Mouse (Mus musculus): ENCODE measurements around the gene Lingo3.

Lingo3 gene

DNA sequence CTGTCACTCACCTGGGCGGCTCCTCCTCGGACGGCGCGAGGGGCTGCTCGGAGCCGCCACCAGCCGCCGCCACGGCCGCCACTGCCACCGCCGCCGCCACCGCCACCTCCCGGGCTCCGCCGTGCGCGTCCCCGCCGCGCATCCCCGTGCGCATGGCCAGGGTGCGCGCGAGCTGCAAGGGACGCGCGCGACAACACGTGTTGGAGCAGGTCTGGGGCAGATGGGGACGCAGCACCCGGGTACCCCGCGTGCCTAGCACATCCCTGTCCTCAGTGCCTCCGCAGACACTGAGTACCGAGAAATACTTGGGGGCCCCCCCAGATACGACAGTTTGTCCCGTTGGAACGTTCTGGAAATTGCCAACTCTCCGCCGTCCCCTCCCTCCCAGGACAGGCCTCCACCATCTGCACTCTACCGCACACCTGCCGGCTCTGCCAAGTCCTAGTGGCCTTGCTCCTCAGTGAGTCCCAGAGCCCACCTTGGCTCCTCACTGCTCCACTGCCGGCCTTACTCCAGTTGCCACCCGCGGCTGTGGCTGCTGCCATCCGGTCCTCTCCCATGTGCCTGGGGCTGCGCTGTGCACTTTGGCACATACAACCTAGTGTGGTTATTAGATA lies at the start of gene Lingo3:
Lingo3 (minus strand) TSS at position 109 of the 617 bp plus-strand sequence.
- DNase-seq: peak; percentile 76

DNA sequence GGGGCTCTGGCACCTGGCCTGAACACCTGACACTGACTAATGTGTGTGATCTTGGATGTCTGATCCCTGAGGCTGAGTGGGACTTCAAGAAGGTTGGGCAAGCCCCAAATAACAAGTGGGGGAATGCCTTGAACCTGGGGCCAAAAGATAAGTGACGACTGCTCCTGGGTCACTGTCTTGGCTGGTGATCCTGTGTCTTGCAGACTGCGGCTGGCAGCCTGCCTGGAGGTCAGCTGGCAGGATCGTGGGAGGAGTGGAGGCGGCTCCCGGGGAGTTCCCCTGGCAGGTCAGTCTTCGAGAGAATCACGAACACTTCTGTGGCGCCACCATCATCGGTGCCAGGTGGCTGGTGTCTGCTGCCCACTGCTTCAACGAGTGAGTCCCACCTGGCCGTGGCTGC lies 43.3 kb upstream of the Lingo3 start:
- peak; percentile 73 for DNase-seq

DNA sequence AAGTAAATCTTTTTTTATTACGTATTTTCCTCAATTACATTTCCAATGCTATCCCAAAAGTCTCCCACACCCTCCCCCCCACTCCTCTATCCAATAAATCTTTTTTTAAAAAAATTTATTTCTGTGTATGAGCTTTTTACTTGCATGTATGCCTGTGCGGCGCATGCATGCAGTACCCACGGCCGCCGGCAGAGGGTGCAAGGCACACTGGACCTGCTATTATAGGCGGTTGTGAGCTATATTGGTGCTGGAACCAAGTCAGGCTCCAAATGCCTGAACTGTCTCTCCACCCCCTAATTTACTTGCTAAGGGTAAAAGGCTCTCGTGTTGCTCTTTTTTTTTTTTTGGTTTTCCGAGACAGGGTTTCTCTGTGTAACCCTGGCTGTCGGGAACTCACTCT lies 37.5 kb upstream of the Lingo3 start:
- no peak for DNase-seq

DNA sequence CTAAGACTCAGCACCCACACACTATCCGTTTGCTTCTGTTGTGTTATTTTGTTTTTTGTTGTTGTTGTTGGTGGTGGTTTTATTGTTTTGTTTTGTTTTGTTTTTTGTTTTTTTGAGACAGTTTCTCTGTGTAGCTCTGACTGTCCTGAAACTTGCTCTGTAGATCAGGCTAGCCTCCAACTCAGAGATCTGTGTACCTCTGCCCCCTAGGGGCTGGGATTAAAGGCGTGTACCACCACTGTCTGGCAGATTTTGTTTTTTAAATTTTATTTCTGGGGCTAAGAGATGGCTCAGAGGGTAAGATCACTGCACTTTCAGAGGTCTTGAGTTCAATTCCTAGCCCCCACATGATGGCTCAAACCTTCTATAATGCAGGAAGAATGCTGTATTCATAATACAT lies 37.1 kb upstream of the Lingo3 start:
- no peak for DNase-seq

DNA sequence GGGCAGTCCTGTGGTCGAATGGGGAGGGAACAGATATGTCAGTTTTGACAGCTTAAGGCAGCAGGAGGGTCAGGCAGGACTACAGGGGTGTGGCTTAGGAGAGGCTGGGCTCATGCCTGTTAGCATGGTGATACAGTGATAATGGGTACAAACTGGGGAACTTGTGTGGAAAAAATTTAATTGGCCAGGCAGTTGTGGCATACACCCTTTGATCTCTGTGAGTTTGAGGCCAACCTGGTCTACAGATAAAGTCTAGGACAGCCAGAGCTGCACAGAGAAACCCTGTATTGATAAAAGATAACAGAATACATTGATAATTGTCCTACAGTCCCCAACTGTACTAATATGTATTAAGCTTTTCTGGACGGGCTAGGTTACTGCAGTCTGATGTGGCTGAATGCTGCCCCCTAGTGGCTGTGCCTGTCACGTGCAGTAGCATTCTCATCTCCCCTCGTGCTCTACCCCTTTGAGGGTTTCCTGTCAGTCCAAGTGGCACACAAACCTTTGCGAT lies 36.3 kb upstream of the Lingo3 start:
- no peak for DNase-seq

DNA sequence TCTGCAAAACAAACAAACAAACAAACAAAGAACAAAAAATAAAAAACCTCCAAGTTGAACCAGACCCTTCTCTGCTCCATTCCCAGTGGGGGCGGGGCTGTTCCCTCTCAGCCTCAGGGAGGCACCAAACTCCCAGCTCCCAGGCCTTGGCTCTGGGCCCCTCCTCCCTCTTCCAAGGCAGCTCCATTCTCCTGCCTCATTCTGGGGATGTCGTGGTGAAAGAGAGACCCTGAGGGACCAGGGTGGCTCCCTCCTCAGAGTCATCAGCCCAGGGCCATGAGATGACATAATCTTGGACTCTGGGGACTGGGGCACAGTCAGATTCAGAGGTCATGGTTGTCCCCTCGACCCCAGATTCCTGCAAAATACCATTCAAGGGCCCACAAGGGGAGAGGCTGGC lies 32.8 kb upstream of the Lingo3 start:
- DNase-seq: no peak

DNA sequence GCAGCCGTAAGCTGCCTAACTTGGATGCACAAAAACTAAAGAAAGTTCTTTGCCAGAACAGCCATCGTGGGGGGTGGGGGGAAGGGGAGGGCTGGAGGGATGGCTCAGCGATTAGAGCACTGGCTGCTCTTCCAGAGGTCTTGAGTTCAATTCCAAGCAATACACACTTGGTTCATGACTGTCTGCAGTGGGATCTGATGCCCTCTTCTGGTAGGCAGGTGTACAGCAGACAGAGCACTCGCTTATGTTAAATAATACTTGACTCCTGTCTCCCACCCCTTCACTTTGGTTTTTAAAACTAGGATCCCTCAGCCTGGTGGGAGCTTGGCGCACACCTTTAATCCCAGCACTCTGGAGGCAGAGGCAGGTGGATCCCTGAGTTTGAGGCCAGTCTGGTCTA lies 32.2 kb upstream of the Lingo3 start:
- no peak for DNase-seq

DNA sequence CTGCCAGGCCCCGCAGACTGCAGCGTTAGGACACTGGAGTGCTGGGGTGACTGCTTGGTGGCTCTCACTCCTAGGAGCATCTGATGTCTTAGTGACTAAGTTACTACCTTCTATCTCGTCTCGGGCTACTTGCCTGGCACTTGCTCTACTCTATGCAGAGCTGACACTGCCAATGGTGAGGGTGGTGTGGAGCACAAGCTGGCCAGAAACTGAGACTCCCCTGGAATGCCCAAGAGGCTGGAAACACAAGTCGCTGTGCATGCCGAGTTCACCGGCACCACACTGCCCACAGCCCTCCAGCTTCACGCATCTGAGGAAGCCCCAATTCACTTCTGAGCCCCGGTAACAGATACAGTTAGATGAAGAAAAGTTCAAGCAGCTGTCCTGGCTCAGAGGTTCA lies 30.2 kb upstream of the Lingo3 start:
- DNase-seq: no peak

DNA sequence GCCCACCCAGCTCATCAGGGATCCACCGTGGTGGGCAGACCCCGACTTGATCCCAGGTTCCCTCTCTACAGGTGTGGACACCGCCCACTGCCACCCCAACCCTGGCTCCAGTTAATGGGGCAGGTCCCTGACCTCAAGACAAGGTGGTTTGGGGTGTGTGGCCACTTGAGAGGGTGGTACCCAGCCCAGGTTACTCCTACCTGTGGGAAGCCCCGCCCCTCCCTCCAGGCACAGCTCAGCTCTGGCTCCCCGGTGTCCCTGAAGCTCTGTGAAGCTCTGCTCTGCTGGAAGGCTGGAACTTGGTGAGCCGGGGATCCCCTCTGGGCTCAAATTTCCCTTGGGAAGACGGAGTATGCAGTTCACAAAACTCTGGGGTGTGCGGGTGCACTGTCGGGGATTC lies 27.7 kb upstream of the Lingo3 start, which contains the start of gene Tmprss9:
Tmprss9 (plus strand) TSS at position 268 of the 400 bp plus-strand sequence.
- no peak for DNase-seq

DNA sequence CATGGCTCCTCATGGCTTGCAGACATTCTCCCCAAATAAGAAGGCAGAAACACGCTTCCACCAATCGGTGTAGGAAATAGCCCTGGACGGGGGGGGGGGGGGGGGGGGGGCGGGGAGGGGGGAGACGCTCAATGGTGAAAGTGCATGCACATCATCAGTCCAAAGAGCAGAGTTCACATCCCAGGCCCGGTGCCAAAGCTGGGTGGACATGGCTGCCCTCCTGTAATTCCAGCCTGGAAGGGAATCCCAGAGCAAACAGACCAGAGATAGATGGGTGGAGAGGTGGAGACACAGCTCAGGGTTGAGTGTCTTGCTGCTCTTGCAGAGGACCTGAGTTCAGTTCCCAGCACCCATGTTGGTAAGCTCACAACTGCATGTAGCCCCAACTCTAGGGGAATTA lies 27.2 kb upstream of the Lingo3 start:
- DNase-seq: no peak

DNA sequence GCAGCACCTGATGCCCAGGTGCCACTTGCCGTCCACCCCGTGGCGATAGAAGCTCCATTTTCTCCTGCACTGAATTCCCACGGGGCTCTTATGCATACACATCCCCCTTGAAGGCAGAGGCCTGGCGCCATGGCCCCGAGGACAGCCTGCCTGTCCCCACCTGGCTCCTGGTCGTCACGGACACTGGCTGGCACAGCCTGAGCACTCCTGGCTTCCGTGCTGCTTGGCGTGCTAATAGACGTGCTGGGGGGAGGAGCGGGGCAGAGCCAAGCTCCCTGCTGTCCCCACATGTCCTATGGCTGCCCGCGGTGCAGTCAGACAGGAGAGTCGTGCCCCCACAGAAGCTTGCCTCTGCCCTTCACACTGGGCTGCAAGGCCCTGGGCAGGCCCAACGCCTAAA lies 20.6 kb upstream of the Lingo3 start:
- DNase-seq: peak; percentile 79

DNA sequence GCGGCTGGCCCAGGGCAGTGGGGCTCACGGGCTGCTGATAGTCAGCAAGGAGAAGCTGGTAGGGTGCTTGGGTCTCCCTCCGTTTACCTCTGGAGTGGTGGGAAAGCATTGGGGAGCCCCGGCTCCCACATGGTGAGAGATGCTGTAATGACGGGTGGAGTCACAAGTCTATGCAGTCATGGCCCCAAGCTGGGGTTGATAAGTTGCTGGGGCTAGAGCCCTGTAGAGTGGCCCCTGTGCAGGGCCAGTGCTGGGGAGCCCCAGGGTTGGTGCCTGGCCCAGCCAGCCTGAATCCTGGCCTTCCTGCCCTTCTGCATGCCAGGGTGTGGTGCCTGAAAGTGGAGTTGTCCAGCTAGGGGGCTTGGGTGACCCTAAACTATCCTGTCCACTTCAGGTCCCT lies 18.5 kb upstream of the Lingo3 start:
- no peak for DNase-seq

DNA sequence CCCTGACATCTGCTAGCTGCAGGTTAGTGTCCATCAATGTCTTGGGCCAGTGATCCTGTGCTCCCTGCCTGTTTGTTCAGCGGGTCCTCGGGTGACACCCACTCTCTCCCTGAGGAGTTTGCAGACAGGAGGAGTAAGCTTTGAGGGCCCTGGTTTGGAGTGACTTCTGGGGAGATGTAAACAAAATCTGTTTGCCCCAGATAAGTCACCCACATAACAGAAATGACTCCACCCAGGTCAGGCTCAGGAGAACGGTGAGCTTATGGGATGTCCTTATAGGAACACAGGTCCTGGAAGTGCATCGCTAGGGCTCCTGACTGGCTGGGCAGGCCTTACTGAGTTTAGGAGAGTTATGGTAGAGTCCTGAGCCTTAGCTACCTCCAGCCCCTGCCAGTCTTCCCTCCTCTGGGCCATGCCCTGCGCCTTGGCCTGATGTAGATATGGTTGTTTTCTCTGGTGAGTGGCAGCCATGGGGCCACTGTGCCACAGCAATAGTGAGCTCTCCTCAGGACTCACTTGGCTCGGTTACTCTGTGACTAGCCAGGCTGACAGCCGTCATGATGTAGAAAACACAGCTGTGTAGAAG lies 14.6 kb upstream of the Lingo3 start:
- DNase-seq: no peak

DNA sequence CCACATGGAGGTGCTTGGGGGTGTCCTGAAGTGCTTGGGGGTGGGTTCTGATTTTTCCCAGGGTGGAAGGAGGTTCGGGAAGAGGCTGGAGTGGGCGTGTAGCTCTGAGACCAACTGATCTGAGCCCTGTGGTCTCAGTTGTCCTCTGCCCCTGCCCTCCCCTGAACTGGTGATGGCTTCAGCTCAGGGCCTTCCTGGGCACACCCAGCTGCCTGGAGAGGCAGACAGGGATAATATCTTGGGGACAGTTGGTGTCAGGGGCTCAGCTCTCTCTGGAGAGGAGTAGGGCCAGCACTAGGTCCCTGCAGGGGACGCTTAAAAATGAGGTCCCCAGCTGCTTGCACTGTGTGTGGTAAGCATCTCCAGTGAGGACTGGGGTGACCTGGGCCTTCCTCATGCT lies 14.0 kb upstream of the Lingo3 start:
- no peak for DNase-seq

DNA sequence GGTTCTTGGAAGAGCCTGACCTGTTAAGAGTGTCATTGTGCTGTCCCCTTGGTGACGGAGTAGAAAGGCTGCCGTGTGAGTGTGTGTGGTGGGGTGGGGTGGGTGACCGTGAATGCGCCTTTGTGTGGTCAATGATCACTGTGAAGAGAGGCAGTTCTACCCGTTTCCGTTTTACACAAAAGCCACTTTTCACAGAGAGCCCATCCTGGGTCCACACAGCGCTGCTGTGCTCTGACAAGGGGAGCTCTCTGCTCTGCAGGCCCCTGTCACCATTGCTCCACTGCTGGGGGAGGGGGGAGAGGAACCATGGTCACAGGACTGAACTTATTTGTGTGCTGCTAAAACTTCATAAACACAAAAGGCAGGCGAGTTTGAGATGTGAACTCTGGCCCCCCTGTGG lies 13.5 kb upstream of the Lingo3 start:
- DNase-seq: no peak

DNA sequence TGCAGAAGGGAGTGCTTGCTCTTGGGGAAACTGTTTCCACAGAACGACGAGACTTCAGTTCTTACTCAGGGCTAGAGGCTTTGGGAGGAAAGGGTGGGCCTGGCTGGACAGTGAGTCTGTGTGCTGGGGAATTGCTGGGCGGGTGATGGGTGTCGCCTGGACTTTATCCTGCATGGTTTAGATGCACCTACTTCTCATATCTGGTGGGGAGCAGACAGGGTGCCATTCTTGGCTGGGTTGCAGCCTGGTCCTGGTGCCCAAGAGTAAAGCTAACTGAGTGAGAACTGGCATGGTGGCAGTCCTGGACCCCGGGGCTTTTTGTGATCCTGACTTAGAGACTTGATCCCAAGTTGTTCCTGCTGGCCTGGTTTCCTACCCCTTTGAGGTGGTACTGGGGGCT lies 13.1 kb upstream of the Lingo3 start:
- no peak for DNase-seq

DNA sequence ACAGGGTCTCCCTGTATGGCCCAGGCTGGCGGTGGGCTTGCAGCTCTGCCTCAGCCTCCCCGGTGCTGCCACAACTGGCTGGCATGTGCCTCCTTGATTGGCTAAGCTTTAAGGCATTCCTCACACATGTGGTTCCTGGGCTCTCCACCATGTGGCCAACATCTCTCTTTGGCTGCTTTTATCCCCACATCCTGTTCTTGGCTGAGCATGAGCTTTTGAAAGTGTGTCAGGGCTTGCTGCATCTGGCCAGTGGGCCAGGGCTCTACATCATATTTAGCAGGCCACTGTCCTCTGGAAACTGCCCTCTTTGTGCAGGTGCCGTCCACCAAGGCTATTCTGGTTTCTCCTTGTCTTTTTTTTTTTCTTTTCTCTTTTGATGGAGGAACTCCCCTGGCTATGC lies 12.4 kb upstream of the Lingo3 start:
- no peak for DNase-seq

DNA sequence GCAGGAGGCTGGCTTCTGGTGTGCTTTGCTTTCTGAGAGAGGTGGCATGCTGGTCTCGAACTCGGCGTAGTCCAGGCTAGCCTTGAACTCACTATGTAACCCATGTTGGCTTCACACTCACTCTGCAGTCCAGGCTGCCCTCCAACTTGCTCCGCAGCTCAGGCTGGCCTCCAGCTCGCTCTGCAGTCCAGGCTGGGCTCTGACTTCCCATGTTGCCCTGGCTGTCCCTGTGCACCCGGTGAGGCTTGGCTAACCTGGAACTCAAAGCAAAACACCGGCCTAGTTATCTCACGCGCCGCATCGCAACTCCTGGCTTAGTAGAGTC lies 11.9 kb upstream of the Lingo3 start:
- peak; percentile 62 for DNase-seq

DNA sequence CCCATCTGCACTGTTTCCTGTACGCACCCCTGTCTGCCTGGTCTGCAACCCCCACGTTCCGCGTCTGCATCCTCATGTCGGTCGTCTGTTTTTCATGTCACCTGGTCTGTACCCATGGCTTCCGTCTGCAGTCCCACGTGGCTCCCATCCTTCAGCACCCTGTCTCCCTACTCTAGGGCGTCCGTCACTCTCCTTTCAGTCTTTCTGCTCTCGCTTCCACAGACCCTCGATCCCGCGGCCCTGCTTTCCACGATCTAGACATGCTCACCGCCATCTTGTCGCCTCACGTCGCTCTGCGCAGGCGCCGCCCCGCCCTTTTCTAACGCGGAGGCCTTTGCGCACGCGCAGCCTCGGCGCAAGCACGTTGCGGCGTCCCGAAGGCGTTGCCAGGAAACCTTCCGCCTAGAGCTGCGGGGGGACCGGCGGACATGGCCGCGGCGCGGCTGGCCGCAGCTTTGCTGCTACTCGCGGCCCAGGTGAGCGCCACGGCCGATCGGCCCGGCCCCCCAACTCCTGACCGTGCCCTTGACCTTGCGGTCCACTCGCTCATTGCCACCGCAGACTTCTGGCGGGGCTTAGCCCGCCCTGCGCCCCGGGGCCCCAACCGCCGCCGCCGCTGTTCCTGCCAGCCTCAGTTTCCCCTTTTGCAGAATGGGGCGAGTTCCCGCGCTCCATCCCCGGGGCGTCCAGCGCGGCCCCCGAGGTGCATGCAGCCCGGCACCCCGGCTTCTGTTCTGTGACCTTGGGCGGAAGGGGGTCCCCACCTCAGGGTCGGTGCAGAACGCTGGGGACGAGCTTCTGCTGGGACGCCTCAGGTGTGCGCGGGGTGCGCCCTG lies 11.3 kb upstream of the Lingo3 start, which contains the start of the genes Lsm7 and Sppl2b:
Lsm7 (minus strand) TSS at position 297 of the 836 bp plus-strand sequence.
Sppl2b (plus strand) TSS at position 363 of the 836 bp plus-strand sequence.
- DNase-seq: peak; percentile 97

DNA sequence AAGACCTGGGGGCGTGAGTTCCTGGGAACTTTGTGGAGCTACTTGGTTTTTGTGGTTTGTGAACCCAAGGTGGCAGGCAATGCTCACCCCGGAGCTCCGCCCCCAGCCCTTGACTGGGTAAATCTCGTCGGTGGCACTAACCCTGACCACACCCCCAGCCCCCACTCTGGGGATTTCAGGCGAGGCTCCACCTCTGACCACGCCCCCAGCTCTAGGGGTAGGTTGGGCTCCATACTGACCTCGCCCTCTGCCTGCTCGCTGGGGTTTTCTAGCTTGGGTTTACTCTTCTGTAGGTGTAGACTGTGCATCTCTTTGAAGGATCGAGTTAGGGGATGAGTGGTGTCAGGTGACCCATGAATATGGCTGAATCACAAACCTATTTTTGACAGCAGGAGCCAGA lies 4.7 kb upstream of the Lingo3 start:
- DNase-seq: no peak

DNA sequence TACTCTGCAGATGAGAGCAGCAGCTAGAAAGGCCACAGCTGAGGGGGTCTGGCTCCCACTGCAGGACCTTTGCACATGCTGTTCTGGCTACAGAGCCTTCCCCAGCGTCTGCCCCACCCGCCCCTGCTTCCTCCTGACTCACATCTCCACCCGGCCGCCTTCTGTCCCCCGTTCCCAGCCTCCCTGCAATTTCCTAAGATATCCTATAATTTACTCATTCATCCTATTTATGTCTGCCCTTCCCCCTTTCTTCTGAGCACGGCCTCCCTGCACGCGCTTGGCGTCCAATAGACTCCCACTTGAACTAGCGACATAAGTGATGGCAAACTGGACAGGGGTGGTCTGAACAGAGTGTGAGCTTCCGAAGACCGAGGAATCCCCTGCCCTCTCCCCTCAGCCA lies 1.9 kb upstream of the Lingo3 start:
- no peak for DNase-seq

DNA sequence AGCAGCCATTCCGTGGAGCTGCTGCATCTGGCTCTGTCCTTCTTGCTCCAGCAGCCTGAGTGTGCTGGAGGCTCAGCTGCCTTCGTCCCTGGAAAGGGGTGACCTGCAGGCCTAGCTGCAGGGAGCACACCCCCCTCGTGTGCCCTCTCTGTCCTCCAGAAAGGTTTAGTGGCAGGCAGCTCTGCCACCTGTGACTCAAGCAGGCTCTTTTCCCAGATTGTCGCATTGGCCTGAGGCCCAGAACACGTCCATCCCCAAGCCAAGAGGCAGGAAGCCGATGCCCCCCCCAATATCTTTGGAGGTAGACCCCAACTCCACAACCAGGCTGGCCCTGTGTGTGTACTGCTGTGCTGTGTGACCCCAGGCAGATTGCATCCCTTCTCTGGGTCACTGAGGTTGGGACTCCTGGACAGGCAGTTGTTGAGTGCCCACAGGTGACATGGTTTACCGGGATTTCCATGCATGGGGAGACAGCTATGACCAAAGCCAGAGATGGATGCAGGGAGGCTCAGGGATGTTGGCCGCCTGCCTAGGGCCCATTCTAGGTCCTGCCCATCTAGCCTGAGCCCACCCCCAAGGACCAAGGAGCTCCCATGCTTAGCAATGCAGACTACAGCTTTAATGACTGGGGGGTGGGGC lies 1.3 kb upstream of the Lingo3 start:
- DNase-seq: no peak

Measured in cerebellum, adult 11 months (tissue).